Mouse (Mus musculus): ENCODE measurements around the gene Zfp60. TPM values are rescaled to one million over a fixed set of nuclear protein-coding genes. Genes with fewer than 3 reads are reported as not detected.

Gene Zfp60
- polyA plus RNA-seq (2015; fragmentation: Nextera tagmentation; extraction: Ambion mirVana) = 3.2 and 3.9 TPM in 2 replicates

DNA sequence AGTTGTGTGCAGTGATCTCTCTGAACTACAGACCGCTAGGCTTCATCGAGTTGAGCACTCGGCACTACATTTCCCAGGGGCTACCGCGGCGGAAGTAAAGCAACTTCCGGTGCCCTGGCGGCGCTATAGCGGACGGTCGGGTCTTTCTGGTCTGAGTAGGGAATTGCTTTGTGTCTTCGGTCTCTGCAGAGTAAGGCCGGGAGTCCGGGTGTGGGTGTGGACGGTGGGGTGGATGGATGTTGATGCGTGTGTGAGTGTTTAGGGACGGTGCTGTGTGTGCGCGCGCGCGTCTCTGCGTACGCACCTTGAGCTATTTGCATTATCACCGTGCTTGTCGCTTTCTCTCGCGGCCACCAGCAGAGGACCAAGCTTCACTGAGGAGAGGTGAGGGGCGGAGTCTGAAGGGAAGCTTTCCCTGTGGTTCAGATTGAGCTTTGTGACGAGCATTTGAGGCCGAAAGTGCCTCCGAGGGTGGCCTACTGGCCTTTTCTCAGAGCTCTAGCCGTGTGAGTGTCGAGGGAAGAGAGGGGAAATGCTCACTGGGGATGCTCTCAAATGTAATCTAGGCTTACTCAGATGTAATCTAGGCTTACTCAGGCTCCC lies at the start of gene Zfp60:
Zfp60 (plus strand) TSS at position 109 of the 603 bp plus-strand sequence.
- Histone ChIP-seq H3K9me3 (ENCODE audit: low read length) (no peaks in the 10 kb centered on the region), H3K4me1 (ENCODE audit: insufficient read depth) (peaks cover 10% of the 10 kb centered on the region; the same call in 1 of the 2 replicates), H3K4me3 (ENCODE audit: low read depth, low read length) (peak within 1 kb of the TSS; percentile 61), H3K9ac (replicated peaks) (peak within 1 kb of the TSS; percentile 68), H3K36me3 (replicated peaks; ENCODE audit: insufficient read depth, low read length) (no peaks in the 10 kb centered on the region), H3K4me2 (ENCODE audit: low read depth, low read length) (peak within 1 kb of the TSS; percentile 86), H3K27me3 (ENCODE audit: insufficient read depth, low read length) (no peaks in the 10 kb centered on the region), H3K27ac (ENCODE audit: low read depth) (peak within 1 kb of the TSS; percentile 72)
- peak; percentile 95 for ATAC-seq
- WGBS (ENCODE audit: insufficient replicate concordance) = under 1% methylated on average over 35 of the region's 35 CpGs
- TF ChIP-seq EP300 (IDR thresholded peaks at IDR 0.05; ENCODE audit: low read depth) = no peak
- peak; percentile 57 for TF ChIP-seq CTCF (IDR thresholded peaks at IDR 0.05; ENCODE audit: low read depth)
- DNase-seq = peak; percentile 87

DNA sequence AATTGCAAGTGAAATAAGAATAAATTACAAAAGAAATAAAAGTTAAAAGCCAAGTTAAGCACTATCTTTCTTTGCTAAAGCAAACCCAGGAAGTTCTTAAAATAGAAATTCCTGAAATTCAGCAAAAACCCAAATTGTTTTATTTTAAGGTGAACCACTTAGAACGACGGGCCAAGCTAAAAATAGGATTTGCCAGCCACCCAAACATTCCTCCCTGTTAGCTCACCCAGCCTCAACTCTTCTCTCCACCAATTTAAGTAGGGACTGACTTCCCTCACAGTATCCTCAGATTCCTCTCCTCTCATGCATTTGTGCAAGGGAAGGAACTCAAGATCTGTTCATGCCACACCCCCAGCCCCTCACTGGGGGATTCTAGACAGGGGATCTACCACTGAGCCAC lies 48.0 kb upstream of the Zfp60 start:
- Histone ChIP-seq H3K4me1 (ENCODE audit: insufficient read depth) (peaks cover 4% of the 10 kb centered on the region; the same call in 1 of the 2 replicates), H3K4me3 (ENCODE audit: low read depth, low read length) (no peak overlapping the region), H3K9me3 (ENCODE audit: low read length) (no peaks in the 10 kb centered on the region), H3K27ac (ENCODE audit: low read depth) (no peak overlapping the region), H3K4me2 (ENCODE audit: low read depth, low read length) (no peak overlapping the region), H3K36me3 (replicated peaks; ENCODE audit: insufficient read depth, low read length) (no peaks in the 10 kb centered on the region), H3K27me3 (ENCODE audit: insufficient read depth, low read length) (no peaks in the 10 kb centered on the region), H3K9ac (replicated peaks) (no peak overlapping the region)
- ATAC-seq (no peak), DNase-seq (no peak)
- 19% methylated on average over 2 of the region's 2 CpGs for WGBS (ENCODE audit: insufficient replicate concordance)
- no peak for TF ChIP-seq EP300 (IDR thresholded peaks at IDR 0.05; ENCODE audit: low read depth)
- TF ChIP-seq CTCF (IDR thresholded peaks at IDR 0.05; ENCODE audit: low read depth) = no peak

DNA sequence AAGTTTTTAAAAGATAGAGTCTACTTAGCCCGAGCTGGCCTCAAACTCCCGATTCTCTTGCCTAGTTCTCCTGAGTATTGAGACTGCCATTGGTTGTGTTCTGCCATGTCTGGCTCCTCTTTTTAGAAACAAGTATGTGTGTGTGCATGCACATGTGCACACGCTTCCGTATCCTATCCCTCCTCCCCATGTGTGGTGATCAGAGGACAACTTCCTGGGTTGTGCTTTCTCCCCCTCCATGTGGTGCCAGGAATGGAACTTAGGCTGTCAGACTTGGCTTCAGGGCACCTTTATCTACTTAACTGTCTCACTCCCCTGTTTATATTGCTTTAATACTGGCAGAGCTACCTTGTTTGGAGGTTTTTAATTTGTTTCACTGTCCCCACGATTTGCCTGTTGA lies 46.0 kb upstream of the Zfp60 start:
- Histone ChIP-seq H3K27me3 (ENCODE audit: insufficient read depth, low read length) (no peaks in the 10 kb centered on the region), H3K4me2 (ENCODE audit: low read depth, low read length) (no peak overlapping the region), H3K27ac (ENCODE audit: low read depth) (no peak overlapping the region), H3K4me3 (ENCODE audit: low read depth, low read length) (no peak overlapping the region), H3K4me1 (ENCODE audit: insufficient read depth) (peaks cover 14% of the 10 kb centered on the region), H3K36me3 (replicated peaks; ENCODE audit: insufficient read depth, low read length) (no peaks in the 10 kb centered on the region), H3K9ac (replicated peaks) (no peak overlapping the region), H3K9me3 (ENCODE audit: low read length) (no peaks in the 10 kb centered on the region)
- 32% methylated on average over 5 of the region's 5 CpGs for WGBS (ENCODE audit: insufficient replicate concordance)
- DNase-seq (no peak), ATAC-seq (no peak)
- TF ChIP-seq CTCF (IDR thresholded peaks at IDR 0.05; ENCODE audit: low read depth) (no peak), EP300 (IDR thresholded peaks at IDR 0.05; ENCODE audit: low read depth) (no peak)

DNA sequence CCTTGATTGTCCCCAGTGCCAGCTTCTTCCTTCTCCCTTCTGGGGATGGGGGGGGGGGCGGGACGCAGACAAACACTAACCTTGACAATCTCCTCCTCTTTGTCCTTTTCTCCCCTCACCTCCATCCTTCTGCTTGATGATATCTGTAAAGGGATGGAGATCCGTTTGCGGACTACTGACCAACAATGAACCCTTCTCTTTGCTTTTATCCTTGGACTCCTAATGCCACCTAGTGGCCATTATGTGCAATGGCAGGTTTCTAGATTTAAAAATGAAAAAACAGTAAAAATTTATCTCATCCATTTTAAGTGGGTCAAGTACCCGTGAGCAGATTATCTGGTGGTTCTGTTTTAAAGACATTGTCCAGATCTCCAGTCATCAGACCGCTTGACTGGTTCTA lies 45.5 kb upstream of the Zfp60 start:
- DNase-seq = no peak
- no peak for TF ChIP-seq EP300 (IDR thresholded peaks at IDR 0.05; ENCODE audit: low read depth)
- peak; percentile 85 for TF ChIP-seq CTCF (IDR thresholded peaks at IDR 0.05; ENCODE audit: low read depth)
- no peak overlapping the region for H3K27ac ChIP-seq (ENCODE audit: low read depth)
- H3K4me1 ChIP-seq (ENCODE audit: insufficient read depth) = peaks cover 14% of the 10 kb centered on the region
- H3K9ac ChIP-seq (replicated peaks) = no peak overlapping the region
- H3K36me3 ChIP-seq (replicated peaks; ENCODE audit: insufficient read depth, low read length) = no peaks in the 10 kb centered on the region
- 0% methylated on average over 6 of the region's 6 CpGs for WGBS (ENCODE audit: insufficient replicate concordance)
- no peak for ATAC-seq
- no peaks in the 10 kb centered on the region for H3K9me3 ChIP-seq (ENCODE audit: low read length)
- no peaks in the 10 kb centered on the region for H3K27me3 ChIP-seq (ENCODE audit: insufficient read depth, low read length)
- no peak overlapping the region for H3K4me2 ChIP-seq (ENCODE audit: low read depth, low read length)
- no peak overlapping the region for H3K4me3 ChIP-seq (ENCODE audit: low read depth, low read length)

DNA sequence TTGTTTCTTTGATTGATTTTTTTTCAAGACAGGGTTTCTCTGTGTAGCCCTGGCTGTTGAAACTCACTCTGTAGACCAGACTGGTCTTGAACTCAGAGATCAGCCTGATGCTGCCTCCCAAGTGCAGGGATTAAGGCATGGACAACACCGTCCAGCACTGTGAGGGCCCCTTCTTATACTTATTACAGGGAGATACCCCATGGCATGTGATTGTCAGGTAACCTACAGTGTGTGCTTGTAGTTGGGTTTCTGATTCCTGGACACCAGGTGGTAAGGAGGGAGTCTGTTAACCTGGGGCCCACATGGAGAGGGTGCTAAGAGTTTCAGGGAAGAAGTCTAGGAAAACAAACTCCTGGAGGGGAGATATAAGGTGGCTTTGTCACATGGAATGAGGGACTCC lies 44.1 kb upstream of the Zfp60 start:
- Histone ChIP-seq H3K4me1 (ENCODE audit: insufficient read depth) (peaks cover 14% of the 10 kb centered on the region), H3K27ac (ENCODE audit: low read depth) (no peak overlapping the region), H3K27me3 (ENCODE audit: insufficient read depth, low read length) (no peaks in the 10 kb centered on the region), H3K4me2 (ENCODE audit: low read depth, low read length) (no peak overlapping the region), H3K4me3 (ENCODE audit: low read depth, low read length) (no peak overlapping the region), H3K9me3 (ENCODE audit: low read length) (no peaks in the 10 kb centered on the region), H3K9ac (replicated peaks) (no peak overlapping the region), H3K36me3 (replicated peaks; ENCODE audit: insufficient read depth, low read length) (no peaks in the 10 kb centered on the region)
- TF ChIP-seq EP300 (IDR thresholded peaks at IDR 0.05; ENCODE audit: low read depth) = no peak
- TF ChIP-seq CTCF (IDR thresholded peaks at IDR 0.05; ENCODE audit: low read depth) = no peak
- ATAC-seq (no peak), DNase-seq (no peak)
- WGBS (ENCODE audit: insufficient replicate concordance) = 90% methylated on average over 1 of the region's 1 CpGs

DNA sequence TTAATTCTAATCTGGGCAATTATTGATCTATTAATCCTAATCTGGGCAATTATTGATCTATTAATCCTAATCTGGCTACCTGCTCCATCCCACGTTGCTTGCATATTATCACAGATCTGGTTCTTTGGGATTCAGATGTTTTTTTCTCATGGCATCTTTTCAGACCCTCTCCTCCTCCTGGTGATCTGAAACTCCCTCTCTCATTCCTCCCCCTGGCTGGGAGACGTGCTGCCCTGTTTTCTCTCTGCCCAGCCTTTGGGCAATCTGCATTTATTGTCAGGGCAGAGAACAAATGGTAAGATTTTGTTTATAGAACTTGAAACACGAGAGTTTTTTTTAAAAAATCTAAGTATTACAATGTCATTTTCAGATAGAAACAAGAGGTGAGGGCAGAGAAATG lies 43.4 kb upstream of the Zfp60 start:
- TF ChIP-seq CTCF (IDR thresholded peaks at IDR 0.05; ENCODE audit: low read depth) = no peak
- TF ChIP-seq EP300 (IDR thresholded peaks at IDR 0.05; ENCODE audit: low read depth) = no peak
- Histone ChIP-seq H3K9me3 (ENCODE audit: low read length) (no peaks in the 10 kb centered on the region), H3K4me3 (ENCODE audit: low read depth, low read length) (no peak overlapping the region), H3K4me1 (ENCODE audit: insufficient read depth) (peaks cover 14% of the 10 kb centered on the region), H3K36me3 (replicated peaks; ENCODE audit: insufficient read depth, low read length) (no peaks in the 10 kb centered on the region), H3K4me2 (ENCODE audit: low read depth, low read length) (peak overlapping the region; percentile 88; the same call in 1 of the 2 replicates), H3K27ac (ENCODE audit: low read depth) (no peak overlapping the region), H3K27me3 (ENCODE audit: insufficient read depth, low read length) (no peaks in the 10 kb centered on the region), H3K9ac (replicated peaks) (no peak overlapping the region)
- no peak for DNase-seq
- 68% methylated on average over 3 of the region's 3 CpGs for WGBS (ENCODE audit: insufficient replicate concordance)
- ATAC-seq = no peak
